Mouse (Mus musculus) kidney, embryonic 16.5 days (tissue): ENCODE measurements around the gene Zfc3h1. TPM values are rescaled to one million over a fixed set of nuclear protein-coding genes. Genes with fewer than 3 reads are reported as not detected.

ENCODE experiments used
- ATAC-seq: fragments of 200-750 bp; cut with Nextera tagmentation; 2 replicates; pipeline ENCODE4 v1.8.0; 2017; ENCODE audit warnings: moderate TSS enrichment; ENCODE audit not compliant: low FRiP score, low TSS enrichment
- H3K27ac ChIP-seq: fragments of 300-500 bp; sonication (generic); 2 replicates; pipeline ENCODE4 v1.5.1; 2014; ENCODE audit warnings: low read length
- H3K27me3 ChIP-seq: fragments of 300-500 bp; sonication (generic); 2 replicates; pipeline ENCODE4 v1.6.1; 2014; ENCODE audit warnings: low read length, control low read depth, mixed read lengths; ENCODE audit not compliant: insufficient read depth
- H3K36me3 ChIP-seq: fragments of 300-500 bp; sonication (generic); 2 replicates; pipeline ENCODE4 v1.6.1; 2014; ENCODE audit warnings: low read length, control low read depth, mixed read lengths; ENCODE audit not compliant: insufficient read depth
- H3K4me1 ChIP-seq: fragments of 300-500 bp; sonication (generic); 2 replicates; pipeline ENCODE4 v1.6.1; 2014; ENCODE audit warnings: low read length, control low read depth, mixed read lengths; ENCODE audit not compliant: insufficient read depth
- H3K4me2 ChIP-seq: fragments of 300-500 bp; sonication (generic); replicated peaks from 2 replicates; pipeline ENCODE4 v1.6.1; 2014; ENCODE audit warnings: low read depth, low read length
- H3K4me3 ChIP-seq: fragments of 300-500 bp; sonication (generic); 2 replicates; pipeline ENCODE4 v1.5.1; 2014; ENCODE audit warnings: mild to moderate bottlenecking, low read length
- H3K9ac ChIP-seq: fragments of 300-500 bp; sonication (generic); replicated peaks from 2 replicates; pipeline ENCODE4 v1.6.1; 2014; ENCODE audit warnings: low read length
- H3K9me3 ChIP-seq: fragments of 300-500 bp; sonication (generic); 2 replicates; pipeline ENCODE4 v1.6.1; 2016; ENCODE audit warnings: low read length, control low read depth
- WGBS: fragments of 180-500 bp; shearing (Covaris S2); extraction: QIAGEN DNeasy Blood & Tissue Kit; methylation state at CpG from one replicate; pipeline ENCODE4 v1.1.7; 2014; 5-methylcytosine and 5-hydroxymethylcytosine counted together
- polyA plus RNA-seq: library from polyadenylated mRNA; unstranded; fragments of >200 nt; fragmentation: Nextera tagmentation; extraction: Ambion mirVana; gene quantifications from 2 replicates; pipeline ENCODE4 v1.2.1, GENCODE M21; 2015

The Zfc3h1 gene
- polyA plus RNA-seq, 1 experiment from 2014 or later: 17.0 TPM

- Histone ChIP-seq H3K9me3 (no peaks in the 10 kb centered on the region), H3K4me2 (no peak overlapping the region), H3K4me1 (peaks cover 8% of the 10 kb centered on the region), H3K36me3 (no peaks in the 10 kb centered on the region), H3K27ac (no peak overlapping the region), H3K27me3 (no peaks in the 10 kb centered on the region), H3K9ac (no peak overlapping the region), H3K4me3 (no peak overlapping the region)
- WGBS: 22% methylated on average over 7 of the region's 7 CpGs
- peak; percentile 50; the same call in 1 of the 2 replicates for ATAC-seq
These were observed 84.3 kb downstream of the Zfc3h1 start for GRCm38 (mm10) chr10:115469040-115469439.

- Histone ChIP-seq H3K27ac (no peak overlapping the region), H3K4me1 (peaks cover 8% of the 10 kb centered on the region), H3K9me3 (no peaks in the 10 kb centered on the region), H3K4me2 (peak overlapping the region; percentile 51), H3K27me3 (no peaks in the 10 kb centered on the region), H3K36me3 (no peaks in the 10 kb centered on the region), H3K4me3 (peak overlapping the region; percentile 43), H3K9ac (peak overlapping the region; percentile 31; the same call in 1 of the 2 replicates)
- WGBS: 45% methylated on average over 17 of the region's 17 CpGs
- no peak for ATAC-seq
These were observed 86.0 kb downstream of the Zfc3h1 start for GRCm38 (mm10) chr10:115470621-115471334.

DNA sequence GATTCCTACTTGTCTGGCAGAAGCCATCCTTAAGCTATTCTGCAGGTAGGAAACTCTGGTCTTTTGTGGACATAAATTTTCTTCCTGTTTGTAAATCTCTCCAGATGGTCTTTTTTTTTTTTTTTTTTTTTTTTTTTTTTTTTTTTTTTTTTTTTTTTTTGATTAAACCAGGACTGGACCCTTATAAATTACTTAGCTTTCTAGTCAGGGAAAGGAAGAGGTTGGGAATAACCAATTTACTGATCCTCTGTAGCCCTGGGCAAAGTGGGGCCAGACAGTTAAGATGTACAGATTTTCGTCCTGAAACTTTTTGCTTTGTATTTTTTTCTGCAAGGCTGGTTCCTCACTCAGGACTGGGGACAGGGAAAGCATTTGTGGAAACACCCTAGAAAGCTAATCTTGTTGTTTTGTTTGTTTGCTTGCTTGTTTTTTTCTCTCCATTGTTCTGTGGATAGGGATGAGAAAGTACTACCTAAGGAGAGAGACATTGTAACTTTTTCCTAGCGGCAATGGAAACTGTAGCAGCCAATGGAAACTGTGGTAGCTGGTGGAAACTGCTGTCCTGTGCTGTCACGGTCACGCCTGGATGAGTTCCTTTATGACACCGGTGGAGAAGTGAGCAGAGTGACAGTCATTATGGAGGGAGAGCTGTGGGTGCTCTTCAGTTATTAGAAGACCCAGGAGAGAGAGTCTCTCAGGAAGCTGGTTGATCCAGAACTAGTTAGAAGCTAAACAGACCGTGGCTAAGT lies 88.6 kb downstream of the Zfc3h1 start:
- ATAC-seq: no peak
- WGBS: 55% methylated on average over 6 of the region's 6 CpGs

GRCm38 (mm10) chr10:115475000-115475550 lies 90.3 kb downstream of the Zfc3h1 start:
- Histone ChIP-seq H3K4me2 (no peak overlapping the region), H3K4me1 (peaks cover 14% of the 10 kb centered on the region; the same call in 1 of the 2 replicates), H3K4me3 (no peak overlapping the region), H3K27me3 (no peaks in the 10 kb centered on the region), H3K36me3 (no peaks in the 10 kb centered on the region), H3K27ac (no peak overlapping the region), H3K9me3 (no peaks in the 10 kb centered on the region), H3K9ac (no peak overlapping the region)
- ATAC-seq: no peak
- 74% methylated on average over 7 of the region's 7 CpGs for WGBS

More for the DNA sequence above, 88.6 kb downstream of the Zfc3h1 start:
- Histone ChIP-seq H3K4me1 (peaks cover 8% of the 10 kb centered on the region; the same call in 1 of the 2 replicates), H3K27me3 (no peaks in the 10 kb centered on the region), H3K36me3 (no peaks in the 10 kb centered on the region), H3K9me3 (no peaks in the 10 kb centered on the region), H3K27ac (no peak overlapping the region), H3K9ac (no peak overlapping the region), H3K4me2 (no peak overlapping the region), H3K4me3 (no peak overlapping the region)

DNA sequence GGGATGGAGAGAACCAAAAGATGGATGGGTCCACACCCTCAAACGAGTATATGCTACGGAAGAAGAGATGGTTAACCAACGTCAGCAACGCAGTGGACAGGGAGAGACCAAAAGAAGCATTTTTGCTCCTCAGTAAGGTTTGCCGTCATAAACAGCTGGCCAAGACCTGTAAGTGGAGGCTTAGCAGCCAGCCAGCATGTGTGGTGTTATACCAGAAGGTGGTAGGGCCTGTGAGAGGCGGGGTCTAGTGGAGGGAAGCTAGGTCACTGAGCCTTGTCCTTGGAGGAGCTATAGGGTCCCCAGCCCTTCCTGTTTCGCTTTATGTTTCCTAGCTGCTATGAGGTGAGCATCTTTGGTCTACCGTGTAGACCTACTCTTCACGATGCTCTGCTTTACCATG lies 91.7 kb downstream of the Zfc3h1 start:
- Histone ChIP-seq H3K4me3 (no peak overlapping the region), H3K27ac (no peak overlapping the region), H3K4me2 (no peak overlapping the region), H3K4me1 (peaks cover 14% of the 10 kb centered on the region; the same call in 1 of the 2 replicates), H3K9ac (no peak overlapping the region), H3K36me3 (no peaks in the 10 kb centered on the region), H3K9me3 (no peaks in the 10 kb centered on the region), H3K27me3 (no peaks in the 10 kb centered on the region)
- no peak for ATAC-seq
- 89% methylated on average over 9 of the region's 9 CpGs for WGBS

DNA sequence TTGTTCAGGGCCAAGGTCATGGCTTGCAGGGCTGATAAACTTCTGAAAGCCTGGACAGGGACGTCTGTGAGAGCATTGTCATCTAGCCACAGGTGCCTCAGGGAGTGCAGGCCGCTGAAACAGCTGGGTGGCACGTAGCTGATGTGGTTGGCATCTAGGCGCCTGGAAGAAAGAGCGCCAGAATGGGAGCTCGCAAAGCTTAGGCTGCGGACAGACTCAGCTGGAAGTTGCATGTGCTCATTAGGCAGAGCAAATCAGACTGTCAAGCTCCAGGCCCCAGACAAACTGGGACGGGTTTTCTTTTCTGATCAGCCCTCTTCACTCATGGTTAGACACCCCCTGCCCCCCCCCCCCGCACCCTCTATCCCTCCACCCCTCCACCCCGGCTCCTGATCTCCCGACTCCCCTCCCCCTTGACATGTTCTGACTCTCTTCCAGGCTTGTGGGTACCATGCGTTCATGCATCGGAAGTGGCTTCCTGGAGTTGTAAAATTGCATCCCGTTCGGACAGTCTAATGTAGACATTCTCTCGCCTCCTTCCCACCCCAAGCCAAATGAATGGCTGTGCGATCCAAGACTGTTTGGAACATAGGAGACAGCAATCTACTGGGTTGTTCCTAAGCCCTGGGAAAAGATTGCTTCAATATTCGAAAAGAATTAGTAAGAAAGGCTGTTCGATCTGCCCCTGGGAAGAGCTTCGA lies 93.8 kb downstream of the Zfc3h1 start:
- Histone ChIP-seq H3K4me2 (peak overlapping the region; percentile 58), H3K4me3 (peak overlapping the region; percentile 34), H3K9ac (peak overlapping the region; percentile 53), H3K4me1 (peaks cover 14% of the 10 kb centered on the region; the same call in 1 of the 2 replicates), H3K36me3 (no peaks in the 10 kb centered on the region), H3K27me3 (no peaks in the 10 kb centered on the region), H3K27ac (no peak overlapping the region), H3K9me3 (no peaks in the 10 kb centered on the region)
- 6% methylated on average over 20 of the region's 20 CpGs for WGBS
- ATAC-seq: peak; percentile 59

Other genes starting within 250 kb of the Zfc3h1 start
- gene Tph2, start 199.9 kb upstream of the Zfc3h1 start, polyA plus RNA-seq: 0.06 TPM in 1 of 2 replicates, not detected in the other
- 51.0 and 57.8 TPM in 2 replicates for gene Tbc1d15, start 133.5 kb upstream of the Zfc3h1 start, polyA plus RNA-seq
- 4.7 and 4.9 TPM in 2 replicates for gene Rab21, start 69.4 kb upstream of the Zfc3h1 start, polyA plus RNA-seq
- gene Tmem19, start 22.5 kb upstream of the Zfc3h1 start, polyA plus RNA-seq: 43.3 and 44.3 TPM in 2 replicates
- 18.4 and 24.9 TPM in 2 replicates for gene Thap2, start 516 bp upstream of the Zfc3h1 start, polyA plus RNA-seq
- not detected in 2 replicates for gene A930009A15Rik, start 185.0 kb downstream of the Zfc3h1 start, polyA plus RNA-seq
- 7.3 and 7.8 TPM in 2 replicates for gene Lgr5, start 202.8 kb downstream of the Zfc3h1 start, polyA plus RNA-seq